Mouse (Mus musculus): ENCODE data around the gene Rnf213.

DNA sequence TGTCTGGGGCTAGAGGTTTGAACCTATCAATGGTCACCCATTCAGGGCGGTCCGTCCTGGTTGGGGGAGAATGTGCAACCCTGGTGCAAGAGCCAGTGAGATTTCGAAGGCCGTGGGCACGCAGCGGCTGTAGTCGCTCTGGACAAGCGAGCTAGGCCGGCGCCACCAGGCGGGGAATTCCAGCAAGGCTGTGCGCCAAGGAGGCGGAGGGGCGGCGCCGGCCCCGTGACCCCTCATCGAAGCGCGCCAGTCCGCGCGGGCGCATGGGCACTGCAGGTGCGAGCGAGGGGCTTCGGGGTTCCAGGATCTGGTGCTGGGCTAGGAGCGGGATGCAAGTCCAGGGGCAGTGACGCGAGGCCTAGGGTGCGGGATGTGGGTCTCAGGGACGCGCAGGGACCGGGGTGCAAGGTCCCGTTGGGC, 3.0 kb upstream of the Rnf213 start:
- TF ChIP-seq POLR2A (IDR thresholded peaks at IDR 0.05; ENCODE audit: insufficient read length, low read depth) = peak; percentile 69
- TF ChIP-seq REST (IDR thresholded peaks at IDR 0.05; ENCODE audit: insufficient read depth, insufficient read length) = no peak
- no peak for TF ChIP-seq MAX (IDR thresholded peaks at IDR 0.05; ENCODE audit: low read depth)
- peak; percentile 68 for TF ChIP-seq POLR2AphosphoS2 (IDR thresholded peaks at IDR 0.05; ENCODE audit: insufficient read length, low read depth)
- peak in 1 of 3 experiments; percentile 39 for TF ChIP-seq MYOG (IDR thresholded peaks at IDR 0.05; ENCODE audit: control insufficient read depth in 1 of 3, insufficient read depth in 1 of 3, insufficient read length in 2 of 3, low read depth in 2 of 3)
- TF ChIP-seq SRF (IDR thresholded peaks at IDR 0.05; ENCODE audit: control insufficient read depth, insufficient read length, low read depth) = no peak
